Mouse (Mus musculus) layer of hippocampus, adult 9-10 months (tissue): Measurements from ENCODE around the gene Acsf2.

Experiments
- DNase-seq: peaks from one replicate; pipeline ENCODE4 v3.0.0; 2022; ENCODE audit warnings: low spot score

Acsf2 gene

GRCm38 (mm10) chr11:94598437-94599120 is 3.1 kb downstream of the Acsf2 start:
- no peak for DNase-seq

GRCm38 (mm10) chr11:94597319-94597718 is 4.4 kb downstream of the Acsf2 start:
- no peak for DNase-seq

- DNase-seq: no peak
These were observed 5.3 kb downstream of the Acsf2 start for GRCm38 (mm10) chr11:94596311-94596852.

- DNase-seq: no peak
These were observed 14.2 kb downstream of the Acsf2 start for GRCm38 (mm10) chr11:94587511-94587910.

- no peak for DNase-seq
These were observed 16.6 kb downstream of the Acsf2 start for GRCm38 (mm10) chr11:94585091-94585490.

- DNase-seq: no peak
These were observed 21.4 kb downstream of the Acsf2 start for GRCm38 (mm10) chr11:94580111-94580740.

GRCm38 (mm10) chr11:94576361-94576760 is 25.3 kb downstream of the Acsf2 start:
- no peak for DNase-seq

- no peak for DNase-seq
These were observed 26.6 kb downstream of the Acsf2 start for GRCm38 (mm10) chr11:94575036-94575435.

- no peak for DNase-seq
These were observed 27.1 kb downstream of the Acsf2 start for GRCm38 (mm10) chr11:94574560-94574959.

- no peak for DNase-seq
These were observed 29.8 kb downstream of the Acsf2 start for GRCm38 (mm10) chr11:94571850-94572249.

GRCm38 (mm10) chr11:94570612-94571011 is 31.1 kb downstream of the Acsf2 start:
- DNase-seq: no peak

- no peak for DNase-seq
These were observed 34.3 kb downstream of the Acsf2 start for GRCm38 (mm10) chr11:94567326-94567725.

- DNase-seq: no peak
These were observed 35.1 kb downstream of the Acsf2 start for GRCm38 (mm10) chr11:94566534-94566933.

GRCm38 (mm10) chr11:94565151-94565479 is 36.6 kb downstream of the Acsf2 start:
- DNase-seq: no peak

GRCm38 (mm10) chr11:94564437-94565150 is 37.1 kb downstream of the Acsf2 start, which contains the start of gene Chad:
TSS of gene Chad (plus strand) at chr11:94565047.
- DNase-seq: no peak

GRCm38 (mm10) chr11:94563821-94564220 is 37.9 kb downstream of the Acsf2 start:
- DNase-seq: no peak

- no peak for DNase-seq
These were observed 38.3 kb downstream of the Acsf2 start for GRCm38 (mm10) chr11:94563383-94563782.

GRCm38 (mm10) chr11:94558226-94558625 is 43.4 kb downstream of the Acsf2 start:
- DNase-seq: no peak

GRCm38 (mm10) chr11:94550442-94550744 is 51.3 kb downstream of the Acsf2 start:
- no peak for DNase-seq

GRCm38 (mm10) chr11:94549691-94550441 is 51.8 kb downstream of the Acsf2 start:
- DNase-seq: no peak

- peak; percentile 97 for DNase-seq
These were observed 52.6 kb downstream of the Acsf2 start, which contains the start of gene Rsad1 for GRCm38 (mm10) chr11:94548888-94549690. TSS of gene Rsad1 (minus strand) at chr11:94549255.
